Mouse (Mus musculus) embryo, embryonic 11 days (tissue): ENCODE data around the gene Uri1.

Source experiments
- DNase-seq: peaks from one replicate; pipeline ENCODE4 v3.0.0-alpha.2; 2015

Uri1 gene

DNA sequence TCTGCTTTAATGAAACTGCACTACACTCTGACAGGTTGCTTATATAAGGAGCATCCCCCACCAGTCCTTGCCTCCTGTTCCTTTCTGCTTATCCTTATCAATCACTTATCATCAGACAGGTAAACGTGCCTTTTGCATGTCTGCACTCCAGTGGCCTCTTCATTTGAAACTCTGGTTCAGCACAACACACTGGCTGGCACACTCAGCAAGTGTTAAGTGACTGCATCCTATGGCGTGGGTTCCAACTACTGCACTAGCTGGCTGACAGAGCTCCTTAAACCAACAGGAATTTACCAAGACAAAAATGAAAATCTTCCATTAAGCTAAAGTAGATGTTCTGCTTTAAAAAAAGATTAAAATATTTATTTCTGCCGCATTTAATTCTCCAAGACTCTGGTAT lies 9.4 kb downstream of the Uri1 start:
- DNase-seq: no peak

DNA sequence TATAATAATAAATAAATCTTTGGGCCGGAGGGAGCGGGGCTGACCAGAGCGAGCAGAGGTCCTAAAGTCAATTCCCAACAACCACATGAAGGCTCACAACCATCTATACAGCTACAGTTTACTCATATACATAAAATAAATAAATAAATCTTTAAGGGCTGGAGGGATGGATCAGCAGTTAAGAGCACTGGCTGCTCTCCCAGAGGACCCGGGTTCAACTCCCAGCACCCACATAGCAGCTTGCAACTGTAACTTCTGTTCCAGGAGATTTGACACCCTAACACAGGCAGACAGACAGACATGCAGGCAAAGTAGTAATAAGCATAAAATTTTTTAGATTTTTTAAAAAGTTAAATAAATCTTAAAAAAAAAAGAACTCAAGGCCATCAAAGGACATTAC lies 10.5 kb downstream of the Uri1 start:
- DNase-seq: no peak

DNA sequence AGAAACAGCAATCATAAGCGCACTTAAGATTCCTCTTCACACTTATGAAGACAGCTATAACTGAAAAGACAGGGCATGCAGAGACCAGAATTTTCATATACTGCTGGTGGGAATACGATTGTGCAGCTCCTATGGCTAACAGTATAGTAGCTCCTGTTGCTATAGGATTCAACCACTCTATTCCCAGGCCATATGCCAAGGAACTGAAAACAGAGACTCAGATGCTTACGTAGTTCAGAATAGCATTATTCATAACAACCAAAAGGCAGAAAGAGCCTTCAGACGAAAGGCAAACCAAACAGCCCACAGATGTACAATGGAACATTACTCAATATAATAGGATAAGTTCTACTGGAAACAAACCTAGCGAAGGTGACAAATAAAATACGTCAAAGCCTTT lies 15.0 kb downstream of the Uri1 start:
- no peak for DNase-seq

DNA sequence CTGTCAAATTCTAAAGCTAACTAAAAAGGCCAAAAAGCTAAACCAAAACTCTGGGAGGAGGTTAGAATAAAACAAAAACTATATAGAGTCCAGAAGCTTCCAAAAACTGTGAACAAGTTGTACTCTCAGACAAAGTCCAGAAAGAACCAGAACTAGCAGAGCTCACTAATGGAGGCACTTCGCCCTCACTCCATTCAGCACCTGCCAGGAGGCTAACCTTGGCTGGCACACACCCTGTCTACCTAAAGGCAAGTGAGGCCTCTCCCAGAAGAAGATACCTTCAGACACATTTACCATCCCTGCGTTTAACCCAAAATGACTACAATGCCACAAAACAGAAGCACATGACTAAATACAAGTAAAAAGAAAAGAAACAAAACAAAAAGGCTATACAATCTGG lies 20.9 kb downstream of the Uri1 start:
- DNase-seq: no peak

DNA sequence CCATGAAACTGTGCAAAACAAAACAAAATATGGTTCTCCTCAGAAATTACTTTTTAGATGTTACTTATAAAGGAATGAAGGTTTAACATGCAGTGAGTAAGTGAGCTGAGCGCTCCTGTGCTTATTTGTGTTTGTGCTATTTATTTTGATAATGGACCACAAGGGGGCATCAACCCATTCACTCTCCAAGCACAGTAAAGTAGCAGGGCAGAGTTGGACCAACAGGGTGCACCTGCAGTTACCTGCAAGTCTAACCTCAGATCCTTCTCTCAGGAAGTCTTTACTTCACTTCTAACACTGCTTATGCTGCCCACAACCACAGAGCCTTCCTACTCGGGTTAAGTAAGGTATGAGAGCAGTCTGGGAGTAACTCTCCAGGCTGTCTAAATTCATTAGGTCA lies 23.7 kb downstream of the Uri1 start:
- peak; percentile 8 for DNase-seq

DNA sequence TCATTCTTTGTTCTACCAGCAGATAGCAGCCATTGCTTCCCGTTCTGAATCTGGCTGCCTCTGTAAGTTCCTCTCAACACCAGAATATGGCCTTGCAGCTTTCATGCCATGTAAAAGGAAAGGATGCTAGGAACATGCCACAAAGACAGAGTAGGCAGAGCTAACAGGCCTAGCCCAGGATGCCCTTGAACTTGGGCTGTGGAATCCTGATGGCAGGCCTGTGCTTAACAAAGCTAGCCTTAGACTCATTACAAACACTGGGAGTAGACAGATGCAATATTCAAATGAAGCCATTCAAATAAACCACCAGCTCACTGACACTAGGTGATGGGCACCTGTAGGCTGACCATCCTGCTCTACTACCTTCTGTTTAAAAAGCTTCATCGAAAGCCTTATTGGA lies 30.5 kb downstream of the Uri1 start:
- no peak for DNase-seq

DNA sequence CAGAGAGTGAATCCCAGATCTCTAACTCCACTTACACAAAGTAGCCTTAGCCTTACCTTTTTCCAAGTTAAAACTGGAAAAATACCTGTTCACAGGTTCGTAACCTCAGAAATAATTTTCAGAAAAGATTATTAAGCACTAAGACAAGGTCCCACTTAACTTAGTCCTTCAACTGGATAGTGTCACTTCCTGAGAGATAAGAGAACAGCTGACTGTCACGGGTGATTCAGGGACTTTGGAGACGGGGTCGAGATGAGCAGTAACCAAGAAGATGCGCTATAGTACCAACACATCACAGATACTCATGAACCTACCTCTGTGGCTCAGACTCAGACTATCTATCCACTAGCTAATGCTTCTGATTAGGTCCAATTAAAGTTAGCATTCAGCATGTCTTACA lies 38.5 kb downstream of the Uri1 start:
- no peak for DNase-seq

DNA sequence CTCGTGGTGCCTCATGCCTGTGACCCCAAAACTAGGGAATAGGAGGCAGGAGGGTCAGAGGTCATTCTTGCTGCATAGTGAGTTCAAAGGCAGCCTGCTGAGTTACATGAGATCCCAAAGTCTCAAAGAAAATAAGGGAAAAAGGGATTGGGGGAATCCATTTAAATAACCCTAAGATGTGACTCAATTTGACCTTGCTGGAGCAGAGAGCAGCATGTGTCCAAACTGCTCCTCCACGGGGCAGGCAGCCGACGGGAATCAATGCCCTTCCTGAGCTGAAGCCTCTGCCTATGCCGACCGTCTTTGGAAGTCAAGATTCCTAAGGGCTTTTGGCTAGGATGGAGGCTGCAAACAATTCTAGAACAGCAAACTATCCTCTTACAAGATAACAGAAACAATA lies 39.9 kb downstream of the Uri1 start:
- peak; percentile 9 for DNase-seq

DNA sequence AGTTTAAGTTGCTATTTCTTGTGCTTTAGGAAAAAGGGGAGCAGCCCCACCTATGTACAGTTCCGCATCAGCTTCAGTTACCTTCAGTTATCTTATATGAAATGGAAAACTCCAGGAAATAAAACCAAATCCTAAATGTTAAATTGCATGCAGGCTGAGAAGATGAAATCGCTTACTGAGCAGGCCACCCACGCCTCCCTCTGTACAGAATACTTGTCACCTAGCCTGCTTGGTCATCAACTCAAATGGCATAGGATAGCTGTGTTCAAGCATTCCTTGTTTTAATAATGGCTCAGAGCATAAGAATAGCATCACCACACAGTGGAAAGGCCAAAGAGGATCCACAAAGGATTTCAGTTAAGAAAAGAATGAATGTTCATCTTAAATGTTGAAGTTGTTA lies 43.6 kb downstream of the Uri1 start:
- DNase-seq: no peak

DNA sequence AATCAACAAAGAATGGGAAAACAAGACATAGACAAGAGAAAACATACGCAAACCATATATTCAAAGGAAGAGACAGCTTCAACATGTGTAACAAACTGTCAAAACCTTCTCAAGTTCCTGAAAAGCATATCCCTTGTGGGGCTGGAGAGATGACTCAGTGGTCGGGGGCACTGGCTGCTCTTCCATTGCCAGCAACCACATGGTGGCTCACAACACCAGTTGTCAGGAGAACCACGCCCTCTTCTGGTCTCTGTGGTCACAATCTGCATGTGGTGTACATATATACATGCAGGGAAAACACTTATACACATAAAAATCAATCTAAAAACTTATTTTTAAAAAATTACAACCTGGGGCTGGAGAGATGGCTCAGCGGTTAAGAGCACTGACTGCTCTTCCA lies 44.9 kb downstream of the Uri1 start:
- DNase-seq: no peak

DNA sequence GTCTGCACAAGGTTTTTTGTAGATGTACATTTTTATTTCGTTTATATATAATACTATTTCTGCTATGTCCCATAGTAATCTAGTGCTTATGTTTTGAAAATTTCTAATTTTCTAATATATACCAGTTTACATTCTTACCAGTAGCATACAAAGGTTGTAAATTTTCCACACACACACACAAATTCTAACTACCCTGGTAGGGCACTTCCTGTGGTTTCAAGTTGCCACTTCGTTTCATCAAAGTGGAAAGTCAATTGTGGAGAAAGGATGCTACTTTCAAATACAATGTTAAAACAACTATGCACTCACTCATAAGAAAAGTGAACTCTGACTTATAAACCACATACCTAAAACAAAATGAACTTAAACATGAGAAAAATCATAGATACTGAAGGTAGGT lies 45.7 kb downstream of the Uri1 start:
- no peak for DNase-seq

DNA sequence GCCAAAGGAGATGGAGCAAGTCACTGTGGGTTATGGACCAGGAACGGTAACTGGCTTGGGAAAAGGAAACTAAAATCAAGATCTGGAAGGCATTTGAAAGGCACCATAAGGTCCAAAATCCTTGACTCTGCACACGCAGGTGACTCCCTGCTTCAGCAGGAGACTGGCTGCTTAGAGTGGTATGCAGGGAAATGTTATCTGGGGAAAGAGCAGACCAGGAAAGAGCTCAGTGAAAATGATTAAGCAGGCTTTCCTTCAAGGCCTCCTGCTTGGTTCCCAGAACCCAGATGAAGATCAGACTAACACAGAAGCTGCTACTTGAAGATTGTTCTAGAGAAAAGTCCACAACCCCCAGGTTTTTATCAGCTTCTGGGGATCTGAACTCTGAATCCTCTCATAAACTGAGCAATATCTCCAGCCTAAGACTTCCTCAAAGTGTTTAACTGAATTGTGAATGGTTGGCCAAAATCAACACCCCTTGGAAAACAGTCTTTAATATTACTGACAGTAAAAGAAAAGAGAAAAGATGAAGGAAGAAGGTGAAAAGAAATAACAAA lies 50.3 kb downstream of the Uri1 start:
- DNase-seq: no peak

DNA sequence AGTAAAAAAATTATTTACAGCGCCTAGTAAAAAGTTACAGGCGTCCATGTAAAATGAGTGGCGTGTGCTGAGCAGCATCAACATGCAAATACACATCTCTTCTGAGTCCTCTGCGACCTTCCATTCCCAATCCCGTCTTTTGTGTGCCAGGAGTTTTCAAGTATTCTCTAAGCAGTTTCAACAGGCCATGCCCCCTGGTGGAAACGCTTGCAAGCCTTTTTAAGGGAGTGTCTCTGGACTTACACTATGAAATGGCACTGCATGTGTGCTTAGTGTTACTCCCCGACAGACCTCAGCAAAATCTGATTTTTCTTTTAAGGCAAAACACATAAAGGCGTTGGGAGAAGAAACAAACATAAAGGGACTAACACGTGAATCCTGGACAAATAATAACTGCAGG lies 50.8 kb downstream of the Uri1 start:
- peak; percentile 63 for DNase-seq

DNA sequence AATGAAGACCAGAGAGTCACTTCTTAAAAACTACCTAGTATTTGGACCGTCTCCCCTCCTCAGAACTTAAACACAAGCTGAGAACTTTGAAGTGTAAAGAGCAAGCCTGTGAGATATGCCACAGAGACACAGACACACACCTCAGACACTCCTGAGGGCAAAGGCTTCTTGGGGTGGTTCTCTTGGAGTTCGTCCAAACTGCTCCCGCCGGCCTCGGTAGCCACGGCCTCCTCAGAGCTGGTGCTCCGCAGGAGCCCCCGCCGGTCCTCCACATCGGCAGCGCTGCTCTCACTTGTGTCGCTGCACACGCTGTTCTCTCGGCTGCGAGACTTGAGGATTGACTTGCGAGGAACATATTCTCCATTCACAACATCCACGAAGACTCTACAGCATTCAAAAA lies 61.0 kb downstream of the Uri1 start:
- DNase-seq: no peak

DNA sequence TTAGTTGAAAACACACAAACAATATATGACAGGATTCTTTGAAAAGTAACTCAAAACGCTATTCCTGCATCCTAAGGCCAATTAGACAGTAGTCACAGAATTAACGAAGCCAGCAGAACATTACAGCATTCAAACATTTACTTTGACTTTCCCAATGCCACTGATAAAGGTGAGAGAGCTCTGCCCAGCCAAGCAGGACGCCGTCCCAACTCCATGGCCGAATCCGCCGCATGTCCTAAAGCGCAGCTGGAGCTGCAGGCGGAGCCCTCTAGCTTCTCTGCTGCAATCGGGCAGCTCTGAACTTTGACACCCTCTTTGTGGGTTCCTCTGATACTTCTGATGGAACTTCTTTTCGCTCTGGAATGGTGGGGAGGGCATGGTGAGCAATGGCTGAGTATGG lies 62.1 kb downstream of the Uri1 start:
- no peak for DNase-seq

DNA sequence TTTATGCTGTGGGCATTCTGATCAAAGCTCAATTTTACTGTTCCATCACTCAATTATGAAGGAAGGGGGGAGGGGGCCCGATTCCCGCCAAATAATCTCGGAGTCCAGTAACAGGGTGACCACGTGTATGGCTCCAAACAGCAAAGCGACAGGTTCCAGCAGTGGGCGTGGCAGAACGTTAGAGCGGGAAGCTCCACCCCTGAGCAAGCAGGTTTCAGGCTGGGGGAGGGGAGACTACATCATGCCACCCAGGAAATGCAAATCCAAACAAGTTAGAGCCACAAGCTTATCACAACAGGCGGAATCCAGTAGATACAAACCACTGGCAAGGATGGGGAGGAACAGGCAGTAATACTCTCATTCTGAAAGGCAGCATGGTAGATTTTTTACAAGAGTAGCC lies 71.5 kb downstream of the Uri1 start:
- DNase-seq: no peak

DNA sequence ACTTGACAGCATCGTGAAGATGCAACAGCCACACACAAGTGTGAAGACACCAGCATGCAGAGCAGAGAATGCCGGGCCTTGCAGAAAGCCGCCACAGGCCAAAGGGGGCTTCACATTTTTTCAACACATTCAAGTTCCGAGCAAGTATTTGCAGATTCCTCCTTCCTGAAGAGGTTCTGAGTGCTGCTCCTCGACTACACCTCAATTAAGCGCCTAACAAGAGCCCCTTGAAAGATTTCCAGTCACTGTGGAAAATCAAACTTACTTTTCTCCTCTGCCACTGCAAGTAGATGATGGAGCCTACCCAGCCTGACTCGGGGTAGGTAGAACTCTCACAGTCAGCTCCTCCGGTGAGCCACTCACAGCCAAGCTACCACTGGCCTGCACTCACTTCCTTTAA lies 86.9 kb downstream of the Uri1 start:
- no peak for DNase-seq

DNA sequence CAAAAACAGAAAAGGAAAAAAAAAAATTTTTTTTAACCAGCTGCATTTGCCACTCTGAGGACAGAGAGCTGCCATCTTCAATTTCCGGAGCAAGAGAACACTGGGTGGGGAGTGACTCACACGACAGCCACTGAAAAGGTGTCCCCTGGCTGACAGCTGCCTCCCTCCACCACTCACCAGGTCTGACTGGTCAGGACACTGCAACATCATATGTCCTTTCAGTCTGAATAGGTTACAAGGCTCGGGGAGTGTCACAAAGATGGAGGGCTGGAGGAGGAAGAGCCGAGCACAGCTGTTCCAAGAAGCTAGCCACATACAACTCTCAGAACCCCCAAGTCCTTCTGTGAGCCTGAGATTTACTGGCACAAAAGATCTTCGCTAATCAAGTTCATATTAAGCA lies 87.6 kb downstream of the Uri1 start:
- no peak for DNase-seq

DNA sequence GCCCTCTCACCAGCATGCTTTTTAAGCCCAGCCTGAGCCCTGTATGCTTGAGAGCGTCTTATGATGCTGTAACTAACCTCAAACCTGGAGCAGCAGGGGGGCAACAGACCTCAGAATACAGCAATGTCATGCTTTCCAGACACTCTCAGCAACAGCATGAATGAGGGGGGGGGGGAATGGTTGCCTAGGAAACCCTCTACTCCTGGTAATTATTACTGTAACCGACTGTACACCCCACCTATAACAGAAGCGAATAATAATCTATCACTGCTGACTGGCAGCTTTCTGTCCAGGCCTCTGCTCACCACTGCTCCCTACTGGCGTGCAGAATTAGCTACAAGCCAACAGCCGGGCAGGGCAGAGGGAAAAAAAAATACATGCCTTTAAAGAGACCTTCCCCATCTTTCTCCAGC lies 88.6 kb downstream of the Uri1 start:
- peak; percentile 69 for DNase-seq

DNA sequence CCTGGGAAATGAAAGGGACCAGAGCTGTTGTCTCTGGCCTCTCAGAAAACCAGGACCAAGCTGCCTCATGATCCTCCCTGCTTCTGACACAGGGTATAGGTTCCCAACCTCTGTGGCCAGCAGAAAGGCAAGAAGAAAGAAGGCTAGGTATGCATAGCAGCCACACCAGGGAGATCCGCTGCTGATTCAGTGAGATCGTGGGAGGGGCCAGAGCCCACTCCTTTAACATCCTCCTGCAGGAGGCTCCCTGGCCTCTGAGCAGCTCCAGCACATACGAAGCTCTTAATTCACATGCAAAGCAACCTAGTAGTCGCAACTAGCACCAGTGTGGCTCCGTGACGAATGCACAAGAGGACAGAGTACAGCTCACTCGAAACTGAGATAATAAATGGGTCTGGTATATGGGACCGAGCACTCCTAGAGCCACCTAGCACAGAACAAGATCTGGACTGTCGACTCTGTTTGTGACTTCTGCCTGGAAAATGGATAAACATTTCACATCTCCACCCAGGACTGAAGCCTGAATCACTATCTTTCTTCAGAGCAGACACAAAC lies 89.5 kb downstream of the Uri1 start:
- peak; percentile 24 for DNase-seq

DNA sequence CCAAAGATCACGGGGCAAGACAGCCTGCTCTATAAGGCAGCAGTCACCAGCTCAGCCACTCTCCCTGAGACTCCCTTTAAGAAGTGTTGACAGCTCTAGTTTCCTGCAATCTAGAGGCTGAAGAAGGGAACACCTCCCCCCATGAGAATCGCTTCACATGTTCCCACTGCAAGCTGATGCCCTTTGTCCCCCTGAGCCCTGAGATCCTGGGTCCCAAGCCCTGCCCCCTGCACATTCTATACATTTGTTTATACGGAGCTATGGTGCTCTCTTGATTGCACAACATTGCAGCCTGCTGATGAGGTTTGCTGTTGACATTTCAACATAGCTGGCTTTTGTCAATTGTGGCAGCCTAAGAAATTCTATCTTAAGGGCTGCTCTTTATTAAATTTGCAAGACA lies 91.7 kb downstream of the Uri1 start:
- DNase-seq: peak; percentile 52

DNA sequence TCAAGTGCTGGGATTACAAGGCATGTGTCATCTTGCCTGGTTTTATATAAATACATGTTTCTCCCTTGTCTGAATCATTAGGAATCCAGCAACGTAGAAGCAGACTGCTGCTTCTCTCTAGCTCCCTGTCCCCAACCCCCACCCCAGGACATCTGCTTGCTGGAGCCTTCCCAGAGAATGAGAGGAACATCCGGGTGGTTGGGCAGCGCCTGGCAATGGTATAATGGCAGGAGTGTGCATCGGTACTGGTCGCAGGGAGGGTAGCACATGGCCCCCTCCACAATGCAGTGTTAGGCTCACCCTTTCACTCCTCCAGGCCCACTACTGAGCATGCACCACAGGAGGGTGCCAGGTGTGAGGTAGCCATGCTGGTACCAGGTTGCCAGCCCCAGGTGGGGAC lies 93.6 kb downstream of the Uri1 start:
- DNase-seq: no peak

DNA sequence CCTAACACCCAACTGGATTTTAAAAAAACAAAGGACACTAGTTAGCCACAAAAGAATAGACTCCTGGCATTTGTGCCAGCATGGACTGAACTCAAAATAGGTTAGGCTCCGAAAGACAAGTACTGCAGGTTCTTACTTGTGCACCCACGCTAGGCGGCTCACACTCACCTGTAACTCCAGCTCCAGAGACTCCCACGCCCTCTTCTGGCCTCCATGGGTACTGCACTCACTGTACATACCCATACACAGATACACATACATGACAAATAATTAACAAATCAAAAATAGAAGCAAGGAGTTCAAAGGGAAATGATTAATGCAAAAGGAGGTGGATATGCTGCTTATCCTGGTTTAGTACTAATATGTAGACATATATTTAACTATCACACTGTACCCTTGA lies 100.4 kb downstream of the Uri1 start:
- DNase-seq: no peak

DNA sequence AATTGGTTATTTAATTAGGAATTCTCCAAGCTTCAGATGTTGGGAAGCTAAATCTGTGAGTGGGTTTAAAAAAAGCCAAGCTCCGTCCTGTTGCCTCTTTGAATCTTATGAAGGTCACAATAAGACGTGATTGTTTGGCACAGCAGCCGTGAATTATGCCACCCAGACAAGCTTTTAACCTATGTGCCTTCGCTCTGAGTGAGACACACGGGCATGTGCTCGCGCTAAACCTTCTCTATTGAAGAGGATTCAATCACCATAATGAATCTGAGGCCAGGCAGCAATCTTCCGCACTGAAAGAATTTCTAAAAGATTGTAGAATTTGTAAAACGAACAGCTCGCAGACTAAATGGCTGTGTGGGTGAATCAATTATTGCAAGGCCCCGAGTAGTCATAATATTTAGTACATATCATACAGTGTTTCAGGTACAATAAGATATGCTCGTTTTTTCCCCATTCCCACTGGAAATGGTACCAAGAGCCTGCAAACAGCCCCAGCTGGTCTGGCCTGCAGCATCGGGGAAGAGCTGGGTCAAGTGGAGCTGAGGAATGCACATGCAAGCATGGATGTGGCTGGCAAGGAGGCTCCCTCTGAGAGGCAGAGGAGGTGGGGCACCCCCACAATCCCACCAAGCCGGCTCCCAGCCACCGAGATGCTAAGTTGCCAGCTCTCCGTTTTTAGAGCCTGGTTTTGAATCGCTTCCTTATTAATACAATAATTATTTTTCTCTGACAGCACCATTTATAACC lies 101.5 kb downstream of the Uri1 start:
- no peak for DNase-seq

DNA sequence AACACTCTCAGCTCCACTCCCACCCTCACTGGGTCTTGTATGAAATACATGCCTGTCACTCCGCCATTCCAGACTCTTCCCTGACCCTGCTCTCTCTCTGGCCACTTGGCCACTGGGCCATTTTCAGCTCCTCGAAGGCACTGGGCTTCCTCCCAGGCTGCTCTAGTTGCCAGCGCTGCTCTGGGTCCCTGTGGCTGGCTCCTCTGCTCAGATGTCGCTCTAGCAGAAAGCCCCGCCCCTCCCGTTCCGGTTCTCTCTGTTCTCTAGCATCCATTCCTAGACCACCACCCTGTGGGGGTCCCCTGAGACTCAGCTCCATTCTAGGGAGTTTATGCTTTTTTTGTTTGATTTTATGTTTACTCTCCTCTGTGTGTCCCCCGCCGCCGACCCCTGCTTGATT lies 104.4 kb downstream of the Uri1 start:
- no peak for DNase-seq
